Mouse (Mus musculus): ENCODE data around the gene Pamr1.

The Pamr1 gene

DNA sequence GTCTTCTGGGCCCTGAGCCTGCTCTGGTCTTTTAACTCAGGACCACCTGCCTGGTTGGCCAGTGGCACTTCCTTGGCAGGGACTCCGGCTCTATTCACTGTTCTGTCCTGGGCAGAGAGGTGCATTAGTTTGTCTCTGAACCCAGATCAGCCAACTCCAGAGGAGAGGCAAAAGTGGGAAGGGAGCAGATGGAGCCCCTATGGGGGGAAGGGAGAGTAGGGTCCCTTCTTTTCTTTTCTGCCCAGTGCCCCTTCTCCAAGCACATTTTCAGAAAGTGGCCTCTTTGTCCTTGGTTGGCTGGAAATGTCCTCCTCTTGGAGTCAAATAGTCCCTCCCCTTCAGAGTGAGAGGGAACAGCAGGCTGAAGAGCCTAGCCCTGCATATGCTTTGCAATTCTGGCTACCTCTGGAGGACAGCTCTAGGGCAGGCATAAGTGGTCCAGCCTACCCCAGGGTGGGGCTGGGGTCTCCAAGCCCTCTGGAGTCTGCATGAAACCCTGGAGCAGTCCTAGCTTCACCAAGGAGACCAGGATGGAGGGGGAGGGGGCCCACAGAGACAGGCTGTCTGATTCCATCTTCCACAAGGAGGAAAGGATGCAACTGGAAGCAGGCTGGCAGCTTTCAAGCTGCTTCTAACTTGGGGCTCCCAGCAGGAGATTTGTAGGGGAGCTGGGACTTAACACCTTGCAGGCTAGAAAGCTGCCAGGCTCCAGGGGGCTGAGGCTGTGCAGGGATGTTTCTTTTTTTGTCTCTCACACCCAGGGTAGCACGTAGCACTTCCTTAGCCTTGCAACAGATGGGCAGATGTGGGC is 49.3 kb downstream of the Pamr1 start:
- no peak for DNase-seq (ENCODE audit: low read depth)

- no peak for DNase-seq (ENCODE audit: low read depth)
Observed at GRCm38 (mm10) chr2:102600516-102600915, 50.7 kb downstream of the Pamr1 start.

- no peak for DNase-seq (ENCODE audit: low read depth)
Observed at GRCm38 (mm10) chr2:102610485-102610884, 60.7 kb downstream of the Pamr1 start.

DNA sequence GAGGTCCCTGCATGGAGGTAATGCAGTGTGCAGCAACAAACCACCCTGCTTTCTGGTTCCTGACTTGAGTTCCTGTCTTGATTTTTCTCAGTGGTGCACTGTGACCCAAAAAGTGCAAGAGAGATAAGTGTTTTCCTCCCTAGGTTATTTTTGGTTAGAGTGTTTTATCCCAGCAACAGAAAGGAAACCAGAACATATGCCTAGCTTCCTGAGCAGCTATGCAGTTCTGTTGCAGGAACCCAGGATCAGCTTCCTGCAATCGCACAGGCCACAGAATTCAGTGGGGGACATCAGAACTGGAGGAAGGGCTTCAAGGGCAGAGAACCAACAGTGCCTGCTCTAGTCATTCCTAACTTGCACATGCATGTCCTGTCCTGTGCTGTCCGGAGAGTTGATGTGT is 66.8 kb downstream of the Pamr1 start:
- DNase-seq (ENCODE audit: low read depth) = no peak

DNA sequence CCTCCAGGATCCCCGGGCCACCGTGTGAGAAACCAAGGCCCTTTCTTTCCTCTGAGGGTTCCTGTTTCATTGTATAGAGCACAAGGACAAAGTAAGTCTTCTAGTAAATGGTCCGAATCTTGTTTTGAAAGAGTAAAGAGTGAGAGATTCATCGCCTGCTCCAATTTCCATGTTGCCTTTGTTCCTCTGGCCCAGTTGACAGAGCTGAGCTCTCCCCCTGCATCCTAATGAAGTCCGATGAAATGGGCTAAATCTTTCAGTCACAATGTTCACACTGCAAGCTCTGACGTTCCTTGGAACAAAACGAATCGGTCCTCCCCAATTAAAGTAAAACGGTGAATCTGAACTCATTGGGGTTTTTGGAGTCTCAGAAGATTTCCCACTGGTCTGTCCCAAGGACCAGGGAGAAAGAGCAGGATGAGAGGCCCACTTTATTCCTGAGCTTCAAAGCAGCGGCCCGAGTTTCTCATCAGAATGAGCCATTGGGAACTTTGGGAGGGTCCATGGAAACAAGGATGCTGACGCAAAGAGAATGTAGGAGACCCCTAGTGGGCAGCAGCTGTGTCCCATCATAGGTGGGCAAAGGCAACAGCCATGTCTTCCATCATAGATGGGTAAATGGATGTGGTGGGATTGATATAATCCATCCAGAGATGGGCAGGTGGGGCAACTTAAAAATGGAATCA is 71.1 kb downstream of the Pamr1 start:
- no peak for DNase-seq (ENCODE audit: low read depth)

DNA sequence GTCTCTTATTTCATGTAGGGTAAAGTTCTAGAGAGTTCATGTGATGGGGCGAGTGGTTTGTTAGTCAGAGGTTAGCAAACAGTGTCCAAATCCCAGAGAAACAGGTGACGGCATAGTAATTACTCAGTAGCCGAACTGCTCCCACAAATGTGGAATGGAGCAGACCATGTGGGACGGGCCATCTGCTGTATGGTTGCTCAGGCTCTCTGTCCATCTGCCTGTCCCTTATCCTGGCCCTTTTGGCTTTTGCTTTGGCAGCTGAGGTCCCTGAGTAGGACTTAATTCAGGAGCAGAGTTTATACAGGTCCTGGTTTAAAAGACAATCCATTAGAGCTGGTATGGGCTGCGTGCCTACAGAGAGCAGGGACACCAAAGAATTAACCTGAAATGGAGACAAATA is 72.4 kb downstream of the Pamr1 start:
- no peak for DNase-seq (ENCODE audit: low read depth)

DNA sequence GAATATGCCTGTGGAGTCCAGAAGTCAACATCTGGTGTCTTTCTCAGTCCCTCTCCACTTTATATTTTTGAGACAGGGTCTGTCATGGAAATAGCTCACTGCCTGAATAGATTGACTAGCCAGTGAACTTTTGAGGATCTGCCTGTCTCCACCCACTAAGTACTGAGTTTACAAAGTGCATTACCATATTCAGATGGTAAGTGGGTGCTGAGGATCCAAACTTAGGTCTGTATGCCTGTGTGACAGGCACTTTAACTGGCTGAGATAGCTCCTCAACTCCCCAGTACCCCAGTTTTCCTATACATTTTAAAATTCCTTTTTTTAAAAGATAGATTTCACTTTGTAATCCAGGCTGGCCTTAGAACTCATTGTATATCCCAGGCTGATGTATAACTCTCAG is 73.1 kb downstream of the Pamr1 start:
- no peak for DNase-seq (ENCODE audit: low read depth)

- DNase-seq (ENCODE audit: low read depth) = no peak
Observed at GRCm38 (mm10) chr2:102624538-102624937, 74.7 kb downstream of the Pamr1 start.

- DNase-seq (ENCODE audit: low read depth) = no peak
Observed at GRCm38 (mm10) chr2:102632361-102632760, 82.5 kb downstream of the Pamr1 start.

DNA sequence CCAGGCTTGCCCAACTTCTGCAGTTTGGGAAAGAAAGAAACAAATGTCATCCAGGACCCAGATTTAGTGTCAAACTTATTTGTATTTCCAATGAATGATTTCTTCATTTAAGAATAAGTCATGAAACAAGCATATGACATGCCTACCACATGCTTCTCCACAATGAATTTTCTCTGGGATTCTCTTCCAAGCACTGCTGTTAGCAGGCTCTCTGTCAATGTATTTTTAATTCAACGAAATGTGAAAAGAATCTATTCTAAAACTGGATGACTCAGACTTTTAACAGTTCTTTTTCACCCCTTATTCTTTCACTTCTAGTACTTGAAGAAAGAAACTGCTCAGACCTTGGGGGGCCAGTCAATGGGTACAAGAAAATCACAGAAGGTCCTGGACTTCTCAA is 84.2 kb downstream of the Pamr1 start:
- no peak for DNase-seq (ENCODE audit: low read depth)

DNA sequence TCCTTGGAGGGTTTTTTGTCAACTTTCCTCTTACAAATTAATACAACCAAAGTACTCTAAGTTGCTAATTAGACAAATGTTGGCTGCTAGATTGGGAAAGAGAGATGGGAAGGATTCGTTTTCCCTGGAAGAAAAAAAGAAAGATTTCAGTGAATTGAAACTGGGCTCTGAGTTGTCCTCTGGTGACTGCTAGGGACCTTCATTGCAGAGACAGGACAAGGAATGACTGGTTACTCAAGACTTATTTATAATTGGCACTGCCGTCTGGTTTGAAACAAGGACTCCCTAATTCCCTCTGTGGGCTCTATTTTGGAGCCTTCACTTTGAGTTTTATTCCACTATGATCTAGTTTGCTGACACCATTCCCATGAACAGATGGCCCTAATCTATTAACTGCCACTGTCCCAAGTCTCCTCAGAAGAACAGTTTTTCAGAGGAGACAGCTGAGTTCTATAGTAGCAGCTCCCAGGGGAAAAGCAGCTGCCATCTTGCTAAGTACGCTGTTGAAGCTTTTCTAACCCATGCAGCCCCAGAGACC is 85.8 kb downstream of the Pamr1 start:
- no peak for DNase-seq (ENCODE audit: low read depth)

GRCm38 (mm10) chr2:102636116-102636600 is 86.3 kb downstream of the Pamr1 start:
- no peak for DNase-seq (ENCODE audit: low read depth)

- DNase-seq (ENCODE audit: low read depth) = peak; percentile 9
Observed at GRCm38 (mm10) chr2:102638140-102638539, 88.3 kb downstream of the Pamr1 start.

DNA sequence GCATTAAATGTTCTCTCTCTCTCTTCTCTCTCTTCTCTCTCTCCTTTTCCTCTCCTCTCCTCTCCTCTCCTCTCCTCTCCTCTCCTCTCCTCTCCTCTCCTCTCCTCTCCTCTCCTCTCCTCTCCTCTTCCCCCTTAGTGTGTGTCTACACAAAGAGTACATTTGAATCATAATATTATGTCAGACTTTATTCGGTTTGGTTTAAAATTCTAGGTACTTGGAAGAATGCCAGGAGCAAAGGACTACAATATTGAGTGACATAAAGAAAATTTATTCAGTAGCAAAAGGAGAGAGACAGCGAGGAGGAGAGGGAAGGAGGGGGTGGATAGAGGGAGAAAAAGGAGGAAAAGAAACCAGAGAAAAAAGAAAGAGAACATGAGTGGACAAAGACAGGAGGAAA is 88.9 kb downstream of the Pamr1 start:
- DNase-seq (ENCODE audit: low read depth) = no peak

DNA sequence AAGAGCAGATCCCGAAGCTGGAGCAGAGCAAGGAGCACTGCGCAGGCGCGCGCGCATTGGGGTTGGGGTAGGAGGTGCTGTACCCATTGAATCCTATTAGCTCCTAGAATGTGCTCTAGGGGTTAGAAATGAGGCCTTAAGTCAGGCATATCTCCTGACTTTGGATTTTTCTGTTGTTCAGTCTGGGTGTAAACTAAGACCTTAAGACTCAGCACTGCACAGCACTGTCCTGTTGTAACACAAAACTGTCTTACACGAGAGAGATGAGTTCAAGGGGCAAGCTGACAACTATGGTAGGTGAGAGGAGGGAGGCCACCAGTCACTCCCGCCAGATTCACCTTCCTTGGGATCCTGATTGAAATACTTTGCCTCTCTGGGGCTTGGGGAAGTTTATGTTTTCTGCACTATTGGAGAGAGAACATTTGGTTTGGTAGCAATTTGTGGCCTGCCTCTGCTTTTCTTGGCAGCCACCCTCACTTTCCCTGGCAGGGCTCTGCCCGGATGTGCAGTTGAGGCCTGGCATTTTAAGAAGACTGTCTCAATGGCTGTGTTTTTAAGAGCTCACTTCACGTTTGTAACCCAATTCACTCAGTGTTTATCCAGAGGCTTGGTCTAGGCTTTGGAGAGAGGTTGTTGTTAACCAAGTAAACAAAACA is 99.2 kb downstream of the Pamr1 start:
- DNase-seq (ENCODE audit: low read depth) = no peak

DNA sequence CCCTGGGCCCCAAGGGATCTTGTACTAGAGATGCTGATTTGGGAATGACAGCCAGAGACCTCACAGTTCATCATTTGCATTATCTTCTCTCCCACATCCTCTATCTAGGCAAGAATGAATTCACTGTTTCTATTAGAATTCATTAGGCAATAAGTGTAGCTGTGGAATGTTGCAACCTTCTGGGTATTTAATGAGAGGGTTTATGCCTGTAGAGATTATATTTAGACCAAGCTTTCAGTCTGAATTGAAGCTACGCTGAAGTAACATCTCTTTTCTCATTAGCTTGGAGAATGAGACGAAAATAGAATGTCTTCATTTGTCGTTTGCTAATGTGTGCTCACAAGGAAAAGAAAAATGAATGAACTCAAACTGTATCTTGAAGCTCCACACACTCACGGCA is 100.5 kb downstream of the Pamr1 start:
- no peak for DNase-seq (ENCODE audit: low read depth)

DNA sequence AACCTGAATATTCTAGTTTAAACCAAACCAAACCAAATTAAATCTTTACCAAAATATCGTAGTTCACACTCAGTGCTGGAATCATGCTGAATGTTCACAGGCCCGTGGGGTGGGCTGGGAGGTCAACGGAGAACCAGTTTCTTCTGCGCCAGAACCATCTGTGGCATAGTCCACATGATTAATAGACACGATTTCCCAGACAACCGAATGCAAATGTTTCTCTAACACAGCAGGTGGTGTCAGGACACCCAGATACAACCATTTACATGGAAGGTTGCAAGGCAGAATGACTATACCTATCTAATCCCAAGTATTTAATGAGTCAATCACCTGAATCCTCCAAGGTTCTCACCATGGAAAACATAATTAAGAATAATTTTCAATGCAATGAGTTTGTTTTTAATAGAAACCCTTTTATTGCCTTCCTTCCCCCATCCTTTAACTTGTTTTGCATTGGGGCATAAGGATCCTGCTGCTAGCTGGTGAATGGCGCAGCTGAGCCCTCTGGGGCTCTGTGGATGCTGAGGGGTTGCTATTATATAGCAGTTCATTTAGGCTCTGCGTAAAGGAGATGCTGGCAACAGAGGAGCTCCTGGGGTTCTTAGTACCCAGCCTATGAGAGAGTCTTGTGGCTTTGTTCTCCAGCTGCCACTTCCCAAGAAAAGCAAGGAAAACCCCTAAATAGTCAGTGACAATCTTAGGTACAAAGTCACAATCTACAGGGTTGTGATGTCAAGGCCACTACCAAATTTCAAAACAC is 106.3 kb downstream of the Pamr1 start:
- DNase-seq (ENCODE audit: low read depth) = no peak

DNA sequence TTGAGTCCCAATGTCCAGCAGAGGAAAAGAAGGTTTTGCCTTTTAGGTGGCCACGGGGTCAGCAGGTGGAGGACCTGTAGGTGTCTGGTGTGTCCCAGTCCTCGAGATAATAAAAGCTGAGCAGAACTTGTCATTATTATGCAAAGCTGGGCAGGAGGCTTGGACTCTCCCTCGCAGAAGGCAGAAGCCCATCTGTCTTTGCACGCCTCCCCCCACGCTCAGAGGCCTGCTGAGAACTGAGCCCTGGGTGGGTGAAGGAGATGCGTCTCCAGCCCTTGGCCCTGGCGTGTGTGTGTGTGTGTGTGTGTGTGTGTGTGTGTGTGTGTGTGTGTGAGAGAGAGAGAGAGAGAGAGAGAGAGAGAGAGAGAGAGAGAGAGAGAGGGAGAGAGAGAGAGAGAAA is 107.9 kb downstream of the Pamr1 start:
- no peak for DNase-seq (ENCODE audit: low read depth)

- no peak for DNase-seq (ENCODE audit: low read depth)
Observed at GRCm38 (mm10) chr2:102658163-102658660, 108.4 kb downstream of the Pamr1 start, which contains the start of gene Slc1a2. Slc1a2 (plus strand) TSS chr2:102658659.

- DNase-seq (ENCODE audit: low read depth) = peak; percentile 9
Observed at GRCm38 (mm10) chr2:102658661-102659520, 109.1 kb downstream of the Pamr1 start.

GRCm38 (mm10) chr2:102659521-102659830 is 109.7 kb downstream of the Pamr1 start:
- no peak for DNase-seq (ENCODE audit: low read depth)
